Mouse (Mus musculus) kidney, adult 2 months (tissue): ENCODE measurements around the gene Lnpk.

Experiments
- CTCF ChIP-seq: fragments of 200-500 bp; conservative IDR thresholded peaks from 2 replicates; pipeline ENCODE4 v1.5.1; 2011; ENCODE audit warnings: low read depth, mild to moderate bottlenecking, control low read depth, low read length, moderate library complexity, mixed read lengths; ENCODE audit not compliant: insufficient read depth, insufficient read length
- POLR2A ChIP-seq: fragments of 200-500 bp; IDR thresholded peaks from one replicate; pipeline ENCODE4 v1.6.1; 2011; ENCODE audit warnings: low read depth, low read length, control low read depth

GRCm38 (mm10) chr2:74617706-74618105 lies 38.5 kb upstream of the Lnpk start:
- TF ChIP-seq CTCF (no peak), POLR2A (no peak)
